Mouse (Mus musculus): ENCODE data around the gene Gm17078. TPM values are rescaled to one million over a fixed set of nuclear protein-coding genes. Genes with fewer than 3 reads are reported as not detected.
"Not testable (repeated sequence)": the region's sequence is repeated elsewhere in the genome, so short reads cannot be mapped to it uniquely, and the experiment has no call there.

Gm17078 gene
- total RNA-seq (2021), result not detected

DNA sequence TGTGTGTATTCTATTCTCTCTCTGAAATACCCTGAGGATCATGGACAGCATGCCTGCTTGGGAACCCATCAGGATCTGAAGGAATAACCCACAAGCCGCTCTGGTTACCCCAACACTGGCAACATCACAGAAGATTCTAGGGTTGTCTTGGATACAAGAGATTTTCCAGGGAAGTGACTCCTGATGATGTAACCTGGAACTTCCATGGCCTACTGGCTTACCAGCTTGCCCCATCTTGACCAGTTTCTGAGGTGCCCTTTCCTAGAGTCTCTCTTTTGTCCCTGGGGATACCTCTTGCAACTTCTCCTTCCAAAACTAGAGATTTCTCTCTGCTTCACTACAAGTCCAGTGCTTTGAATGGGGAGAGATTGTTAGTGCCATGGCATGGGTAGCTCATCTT is at the start of gene Gm17078:
Gene Gm17078, minus strand, starts transcription at position 101 of the 400 bp plus-strand sequence.
- no peak for DNase-seq (ENCODE audit: low spot score in 2 of 2)

GRCm38 (mm10) chr14:51635566-51635965 is 24.5 kb upstream of the Gm17078 start, which contains the start of gene Gm4181:
Gene Gm4181, minus strand, starts transcription at chr14:51635666.
- DNase-seq (ENCODE audit: low spot score in 2 of 2); intact Hi-C loops (cut with DNase I): not testable (repeated sequence)

More for the DNA sequence above, at the start of gene Gm17078:
- intact Hi-C loops (cut with DNase I), result no loop called here

- intact Hi-C loops (cut with DNase I), result not testable (repeated sequence)
- peak; percentile 6 to 20 for DNase-seq (ENCODE audit: low spot score in 2 of 2)
Observed at GRCm38 (mm10) chr14:51632426-51632825, 21.3 kb upstream of the Gm17078 start.

- DNase-seq (ENCODE audit: low spot score in 2 of 2); intact Hi-C loops (cut with DNase I): not testable (repeated sequence)
Observed at GRCm38 (mm10) chr14:51592039-51592438, 19.1 kb downstream of the Gm17078 start, which contains the start of gene Gm17174. Gene Gm17174, minus strand, starts transcription at chr14:51592139.

DNA sequence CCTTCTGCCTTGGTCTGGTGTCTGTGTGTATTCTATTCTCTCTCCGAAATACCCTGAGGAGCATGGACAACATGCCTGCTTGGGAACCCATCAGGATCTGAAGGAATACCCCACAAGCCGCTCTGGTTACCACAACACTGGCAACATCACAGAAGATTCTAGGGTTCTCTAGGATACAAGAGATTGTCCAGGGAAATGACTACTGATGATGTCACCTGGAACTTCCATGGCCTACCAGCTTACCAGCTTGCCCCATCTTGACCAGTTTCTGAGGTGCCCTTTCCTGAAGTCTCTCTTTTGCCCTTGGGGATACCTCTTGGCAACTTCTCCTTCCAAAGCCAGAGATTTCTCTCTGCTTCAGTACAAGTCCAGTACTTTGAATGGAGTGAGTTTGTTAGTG is 37.1 kb downstream of the Gm17078 start, which contains the start of gene Gm17175:
Gene Gm17175, minus strand, starts transcription at position 101 of the 400 bp plus-strand sequence.
- intact Hi-C loops (cut with DNase I); DNase-seq (ENCODE audit: low spot score in 2 of 2): not testable (repeated sequence)

Other genes starting within 250 kb of the Gm17078 start
- gene Gm7247, start 249.6 kb downstream of the Gm17078 start, total RNA-seq (2021), result not detected
- gene Vmn2r88, start 200.5 kb downstream of the Gm17078 start, total RNA-seq (2021), result not detected
- not detected for gene Vmn2r89, start 159.5 kb downstream of the Gm17078 start, total RNA-seq (2021)
- not detected for gene Gm5622, start 58.5 kb downstream of the Gm17078 start, total RNA-seq (2021)
- gene Gm17175, start 37.2 kb downstream of the Gm17078 start, total RNA-seq (2021), result not detected
- not detected for gene Gm17174, start 19.2 kb downstream of the Gm17078 start, total RNA-seq (2021)
- gene Gm4181, start 24.4 kb upstream of the Gm17078 start, total RNA-seq (2021), result not detected
- gene Gm17079, start 84.2 kb upstream of the Gm17078 start, total RNA-seq (2021), result not detected
- not detected for gene Gm5800, start 105.9 kb upstream of the Gm17078 start, total RNA-seq (2021)
- gene Ang4, start 162.3 kb upstream of the Gm17078 start, total RNA-seq (2021), result not detected
- gene AY358078, start 188.7 kb upstream of the Gm17078 start, total RNA-seq (2021), result not detected
- gene Ear6, start 242.4 kb upstream of the Gm17078 start, total RNA-seq (2021), result not detected

Measured in left cerebral cortex, postnatal 36 days (tissue).